Mouse (Mus musculus): Measurements from ENCODE around the gene Fbxo31. TPM values are rescaled to one million over a fixed set of nuclear protein-coding genes. Genes with fewer than 3 reads are reported as not detected.
A peak's percentile ranks its signal among the peaks of the same experiment; 100 is the strongest.
"Not testable (repeated sequence)": the region's sequence is repeated elsewhere in the genome, so short reads cannot be mapped to it uniquely, and the experiment has no call there.

Fbxo31 gene
- polyA plus RNA-seq, 1 experiment from 2014 or later = 13.8 TPM

GRCm38 (mm10) chr8:121607661-121608060, 29.1 kb upstream of the Fbxo31 start:
- H3K9ac ChIP-seq (ENCODE audit: low read length) = no peak overlapping the region
- DNase-seq (ENCODE audit: low spot score) (no peak), ATAC-seq (ENCODE audit: insufficient number of reproducible peaks, low FRiP score, low TSS enrichment, low read depth) (no peak)
- H3K4me1 ChIP-seq (ENCODE audit: control insufficient read depth, insufficient read depth, low read length) = no peaks in the 10 kb centered on the region
- no peak overlapping the region for H3K4me2 ChIP-seq (ENCODE audit: low read depth, severe bottlenecking)
- H3K27ac ChIP-seq (replicated peaks; ENCODE audit: low read depth, low read length) = no peak overlapping the region
- 89% methylated on average over 5 of the region's 5 CpGs for WGBS
- H3K4me3 ChIP-seq (ENCODE audit: low read depth, low read length) = no peak overlapping the region
- H3K27me3 ChIP-seq (ENCODE audit: control insufficient read depth, insufficient read depth, low read length) = no peaks in the 10 kb centered on the region
- H3K9me3 ChIP-seq (ENCODE audit: control insufficient read depth, low read length) = no peaks in the 10 kb centered on the region
- peaks cover 21% of the 10 kb centered on the region for H3K36me3 ChIP-seq (ENCODE audit: control insufficient read depth, insufficient read depth, low read length)

GRCm38 (mm10) chr8:121603801-121604200, 25.2 kb upstream of the Fbxo31 start:
- H3K4me3 ChIP-seq (ENCODE audit: low read depth, low read length) = no peak overlapping the region
- H3K36me3 ChIP-seq (ENCODE audit: control insufficient read depth, insufficient read depth, low read length) = peaks cover 27% of the 10 kb centered on the region
- H3K9ac ChIP-seq (ENCODE audit: low read length) = no peak overlapping the region
- no peak for DNase-seq (ENCODE audit: low spot score)
- no peak overlapping the region for H3K4me2 ChIP-seq (ENCODE audit: low read depth, severe bottlenecking)
- no peak overlapping the region for H3K27ac ChIP-seq (replicated peaks; ENCODE audit: low read depth, low read length)
- WGBS = 94% methylated on average over 12 of the region's 12 CpGs
- no peak for ATAC-seq (ENCODE audit: insufficient number of reproducible peaks, low FRiP score, low TSS enrichment, low read depth)
- no peaks in the 10 kb centered on the region for H3K4me1 ChIP-seq (ENCODE audit: control insufficient read depth, insufficient read depth, low read length)
- no peaks in the 10 kb centered on the region for H3K27me3 ChIP-seq (ENCODE audit: control insufficient read depth, insufficient read depth, low read length)
- no peaks in the 10 kb centered on the region for H3K9me3 ChIP-seq (ENCODE audit: control insufficient read depth, low read length)

- Histone ChIP-seq H3K36me3 (ENCODE audit: control insufficient read depth, insufficient read depth, low read length) (peaks cover 21% of the 10 kb centered on the region), H3K4me1 (ENCODE audit: control insufficient read depth, insufficient read depth, low read length) (no peaks in the 10 kb centered on the region), H3K9me3 (ENCODE audit: control insufficient read depth, low read length) (no peaks in the 10 kb centered on the region), H3K27me3 (ENCODE audit: control insufficient read depth, insufficient read depth, low read length) (no peaks in the 10 kb centered on the region), H3K4me2 (ENCODE audit: low read depth, severe bottlenecking) (no peak overlapping the region), H3K9ac (ENCODE audit: low read length) (no peak overlapping the region), H3K27ac (replicated peaks; ENCODE audit: low read depth, low read length) (no peak overlapping the region), H3K4me3 (ENCODE audit: low read depth, low read length) (no peak overlapping the region)
- no peak for ATAC-seq (ENCODE audit: insufficient number of reproducible peaks, low FRiP score, low TSS enrichment, low read depth)
- whole genome bisulfite sequencing = 40% methylated on average over 3 of the region's 3 CpGs
- peak; percentile 69 for DNase-seq (ENCODE audit: low spot score)
Measured at GRCm38 (mm10) chr8:121602860-121603259, 24.3 kb upstream of the Fbxo31 start.

GRCm38 (mm10) chr8:121602411-121602810, 23.8 kb upstream of the Fbxo31 start:
- no peak overlapping the region for H3K4me3 ChIP-seq (ENCODE audit: low read depth, low read length)
- no peak for ATAC-seq (ENCODE audit: insufficient number of reproducible peaks, low FRiP score, low TSS enrichment, low read depth)
- no peak for DNase-seq (ENCODE audit: low spot score)
- no peak overlapping the region for H3K9ac ChIP-seq (ENCODE audit: low read length)
- H3K27me3 ChIP-seq (ENCODE audit: control insufficient read depth, insufficient read depth, low read length) = no peaks in the 10 kb centered on the region
- no peak overlapping the region for H3K4me2 ChIP-seq (ENCODE audit: low read depth, severe bottlenecking)
- peaks cover 21% of the 10 kb centered on the region for H3K36me3 ChIP-seq (ENCODE audit: control insufficient read depth, insufficient read depth, low read length)
- WGBS = 96% methylated on average over 12 of the region's 12 CpGs
- H3K27ac ChIP-seq (replicated peaks; ENCODE audit: low read depth, low read length) = no peak overlapping the region
- no peaks in the 10 kb centered on the region for H3K4me1 ChIP-seq (ENCODE audit: control insufficient read depth, insufficient read depth, low read length)
- no peaks in the 10 kb centered on the region for H3K9me3 ChIP-seq (ENCODE audit: control insufficient read depth, low read length)

- no peak overlapping the region for H3K4me3 ChIP-seq (ENCODE audit: low read depth, low read length)
Measured at GRCm38 (mm10) chr8:121599842-121600241, 21.2 kb upstream of the Fbxo31 start.

GRCm38 (mm10) chr8:121598892-121599291, 20.3 kb upstream of the Fbxo31 start:
- WGBS = 45% methylated on average over 7 of the region's 7 CpGs
- H3K9me3 ChIP-seq (ENCODE audit: control insufficient read depth, low read length) = no peaks in the 10 kb centered on the region
- H3K27me3 ChIP-seq (ENCODE audit: control insufficient read depth, insufficient read depth, low read length) = no peaks in the 10 kb centered on the region
- no peaks in the 10 kb centered on the region for H3K4me1 ChIP-seq (ENCODE audit: control insufficient read depth, insufficient read depth, low read length)
- H3K4me3 ChIP-seq (ENCODE audit: low read depth, low read length) = no peak overlapping the region
- H3K9ac ChIP-seq (ENCODE audit: low read length) = no peak overlapping the region
- H3K4me2 ChIP-seq (ENCODE audit: low read depth, severe bottlenecking) = no peak overlapping the region
- ATAC-seq (ENCODE audit: insufficient number of reproducible peaks, low FRiP score, low TSS enrichment, low read depth) = peak; percentile 64; the same call in 1 of the 2 replicates
- H3K27ac ChIP-seq (replicated peaks; ENCODE audit: low read depth, low read length) = no peak overlapping the region
- peak; percentile 87 for DNase-seq (ENCODE audit: low spot score)
- H3K36me3 ChIP-seq (ENCODE audit: control insufficient read depth, insufficient read depth, low read length) = peaks cover 15% of the 10 kb centered on the region; the same call in 1 of the 2 replicates

More at GRCm38 (mm10) chr8:121599842-121600241, 21.2 kb upstream of the Fbxo31 start:
- no peaks in the 10 kb centered on the region for H3K4me1 ChIP-seq (ENCODE audit: control insufficient read depth, insufficient read depth, low read length)
- no peaks in the 10 kb centered on the region for H3K27me3 ChIP-seq (ENCODE audit: control insufficient read depth, insufficient read depth, low read length)
- peaks cover 17% of the 10 kb centered on the region for H3K36me3 ChIP-seq (ENCODE audit: control insufficient read depth, insufficient read depth, low read length)
- ATAC-seq (ENCODE audit: insufficient number of reproducible peaks, low FRiP score, low TSS enrichment, low read depth) (no peak), DNase-seq (ENCODE audit: low spot score) (no peak)
- H3K9ac ChIP-seq (ENCODE audit: low read length) = no peak overlapping the region
- WGBS = 85% methylated on average over 14 of the region's 14 CpGs
- no peaks in the 10 kb centered on the region for H3K9me3 ChIP-seq (ENCODE audit: control insufficient read depth, low read length)
- H3K27ac ChIP-seq (replicated peaks; ENCODE audit: low read depth, low read length) = no peak overlapping the region
- H3K4me2 ChIP-seq (ENCODE audit: low read depth, severe bottlenecking) = no peak overlapping the region

GRCm38 (mm10) chr8:121598190-121598589, 19.6 kb upstream of the Fbxo31 start:
- Histone ChIP-seq H3K4me2 (ENCODE audit: low read depth, severe bottlenecking) (no peak overlapping the region), H3K27ac (replicated peaks; ENCODE audit: low read depth, low read length) (no peak overlapping the region), H3K9me3 (ENCODE audit: control insufficient read depth, low read length) (no peaks in the 10 kb centered on the region), H3K4me3 (ENCODE audit: low read depth, low read length) (no peak overlapping the region), H3K9ac (ENCODE audit: low read length) (no peak overlapping the region), H3K4me1 (ENCODE audit: control insufficient read depth, insufficient read depth, low read length) (no peaks in the 10 kb centered on the region), H3K36me3 (ENCODE audit: control insufficient read depth, insufficient read depth, low read length) (peaks cover 13% of the 10 kb centered on the region; the same call in 1 of the 2 replicates), H3K27me3 (ENCODE audit: control insufficient read depth, insufficient read depth, low read length) (no peaks in the 10 kb centered on the region)
- DNase-seq (ENCODE audit: low spot score) (no peak), ATAC-seq (ENCODE audit: insufficient number of reproducible peaks, low FRiP score, low TSS enrichment, low read depth) (no peak)
- 88% methylated on average over 7 of the region's 7 CpGs for WGBS

- not testable (repeated sequence) for H3K4me1 ChIP-seq (ENCODE audit: control insufficient read depth, insufficient read depth, low read length); H3K4me3 ChIP-seq (ENCODE audit: low read depth, low read length); H3K9me3 ChIP-seq (ENCODE audit: control insufficient read depth, low read length); ATAC-seq (ENCODE audit: insufficient number of reproducible peaks, low FRiP score, low TSS enrichment, low read depth); H3K9ac ChIP-seq (ENCODE audit: low read length); H3K4me2 ChIP-seq (ENCODE audit: low read depth, severe bottlenecking); H3K27ac ChIP-seq (replicated peaks; ENCODE audit: low read depth, low read length); DNase-seq (ENCODE audit: low spot score); H3K27me3 ChIP-seq (ENCODE audit: control insufficient read depth, insufficient read depth, low read length)
- peaks cover 12% of the 10 kb centered on the region; the same call in 1 of the 2 replicates for H3K36me3 ChIP-seq (ENCODE audit: control insufficient read depth, insufficient read depth, low read length)
- WGBS = 86% methylated on average over 2 of the region's 2 CpGs
Measured at GRCm38 (mm10) chr8:121597492-121597891, 18.9 kb upstream of the Fbxo31 start.

GRCm38 (mm10) chr8:121593983-121594382, 15.4 kb upstream of the Fbxo31 start:
- no peaks in the 10 kb centered on the region for H3K9me3 ChIP-seq (ENCODE audit: control insufficient read depth, low read length)
- no peak overlapping the region for H3K4me2 ChIP-seq (ENCODE audit: low read depth, severe bottlenecking)
- H3K36me3 ChIP-seq (ENCODE audit: control insufficient read depth, insufficient read depth, low read length) = peaks cover 4% of the 10 kb centered on the region; the same call in 1 of the 2 replicates

More at GRCm38 (mm10) chr8:121593983-121594382, 15.4 kb upstream of the Fbxo31 start:
- Histone ChIP-seq H3K4me3 (ENCODE audit: low read depth, low read length) (no peak overlapping the region), H3K9ac (ENCODE audit: low read length) (no peak overlapping the region), H3K27me3 (ENCODE audit: control insufficient read depth, insufficient read depth, low read length) (no peaks in the 10 kb centered on the region), H3K4me1 (ENCODE audit: control insufficient read depth, insufficient read depth, low read length) (peaks cover 13% of the 10 kb centered on the region), H3K27ac (replicated peaks; ENCODE audit: low read depth, low read length) (no peak overlapping the region)
- 86% methylated on average over 9 of the region's 9 CpGs for WGBS
- DNase-seq (ENCODE audit: low spot score) = no peak
- ATAC-seq (ENCODE audit: insufficient number of reproducible peaks, low FRiP score, low TSS enrichment, low read depth) = no peak
